Mouse (Mus musculus): ENCODE measurements around the gene Cdc26. TPM values are rescaled to one million over a fixed set of nuclear protein-coding genes. Genes with fewer than 3 reads are reported as not detected.
A peak's percentile ranks its signal among the peaks of the same experiment; 100 is the strongest.

Cdc26 gene
- polyA plus RNA-seq, 1 experiment from 2014 or later = 90.4 TPM

DNA sequence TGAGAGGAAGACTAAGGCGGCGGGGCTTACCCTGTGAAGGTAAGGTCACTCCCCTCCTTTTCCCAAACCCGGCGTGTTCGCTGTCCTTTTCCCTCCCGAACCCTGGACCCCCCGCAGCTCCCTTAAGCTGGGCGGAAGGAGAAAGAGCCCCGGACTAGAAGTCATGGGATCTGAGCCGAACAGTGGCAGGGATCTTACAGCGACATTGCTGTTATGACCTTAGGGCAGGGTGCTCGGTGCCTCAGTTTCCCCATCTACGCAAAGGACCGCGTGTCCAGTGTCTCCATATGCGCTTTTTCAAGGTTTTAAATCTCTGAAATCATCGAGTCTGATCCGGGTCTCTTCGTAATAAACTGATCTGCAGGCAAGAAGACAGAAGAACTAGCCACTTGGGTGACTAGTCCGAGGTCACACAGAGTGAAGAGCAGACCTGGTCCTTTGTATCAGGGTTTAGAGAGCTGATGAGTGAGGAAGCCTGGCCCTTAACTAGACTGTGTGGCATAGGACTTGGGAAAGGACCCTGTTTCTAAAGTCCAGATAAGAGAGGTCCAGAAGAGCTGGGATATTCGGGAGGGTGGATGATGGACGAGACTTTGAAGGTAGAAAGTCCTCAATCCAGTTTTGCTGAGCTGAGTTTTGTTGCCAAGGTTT, 47.5 kb downstream of the Cdc26 start:
- Histone ChIP-seq H3K9ac (peak overlapping the region; percentile 89), H3K27ac (ENCODE audit: poor library complexity, severe bottlenecking) (peak overlapping the region; percentile 79), H3K9me3 (replicated peaks) (no peaks in the 10 kb centered on the region), H3K4me1 (replicated peaks) (peaks cover 16% of the 10 kb centered on the region), H3K4me3 (peak overlapping the region; percentile 75), H3K27me3 (replicated peaks) (no peaks in the 10 kb centered on the region), H3K36me3 (0 out of 2 replicates have a peak, but pooled peaks cover 10% of the 10 kb centered on the region), H3K4me2 (peak overlapping the region; percentile 80)
- under 1% methylated on average over 21 of the region's 22 CpGs for WGBS
- peak; percentile 63; the same call in 1 of the 2 replicates for ATAC-seq (ENCODE audit: insufficient number of reproducible peaks, low FRiP score)

DNA sequence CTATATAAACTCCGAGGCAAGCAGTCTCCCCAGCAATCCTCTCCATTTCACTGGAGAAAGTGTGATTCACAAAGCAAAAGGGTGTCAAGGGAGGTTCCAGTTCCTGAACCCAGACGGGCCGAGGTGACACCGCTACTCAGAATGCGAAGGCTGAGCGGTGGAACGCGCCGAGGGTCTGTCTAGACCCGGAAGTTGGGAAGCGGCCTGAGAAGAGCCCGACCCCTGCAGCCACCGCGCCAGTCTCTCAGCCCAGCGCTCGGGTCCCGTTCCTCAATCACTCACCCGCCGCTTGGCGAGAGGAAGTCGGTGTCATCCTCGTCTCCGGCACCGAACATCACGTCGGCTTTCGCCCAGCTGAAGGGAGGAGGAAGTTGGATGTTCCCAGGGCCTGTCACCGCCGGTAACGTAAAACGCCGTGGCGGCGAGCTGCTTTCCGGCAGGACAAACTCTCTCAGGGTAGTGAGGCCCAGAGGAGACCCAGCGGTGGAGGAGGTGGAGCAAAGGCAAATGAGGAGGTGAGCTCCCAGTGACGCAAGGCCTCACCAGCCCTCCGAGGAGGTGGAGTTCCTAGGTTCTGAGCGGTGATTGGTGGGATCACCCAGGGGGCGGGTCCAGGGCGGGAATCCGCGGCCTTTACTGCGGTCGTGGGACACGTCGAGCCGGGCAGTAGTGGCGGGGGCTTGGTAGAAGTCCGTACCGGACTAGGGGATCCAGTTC, 48.2 kb downstream of the Cdc26 start, which contains the start of the genes Fkbp15 and Slc31a1:
Fkbp15 (minus strand) TSS at position 461 of the 717 bp plus-strand sequence.
Slc31a1 (plus strand) TSS at position 640 of the 717 bp plus-strand sequence.
- 0 out of 2 replicates have a peak, but pooled peaks cover 10% of the 10 kb centered on the region for H3K36me3 ChIP-seq
- peak within 1 kb of the TSS; percentile 81 for H3K4me2 ChIP-seq
- peak within 1 kb of the TSS; percentile 79 for H3K27ac ChIP-seq (ENCODE audit: poor library complexity, severe bottlenecking)
- peak; percentile 100 for ATAC-seq (ENCODE audit: insufficient number of reproducible peaks, low FRiP score)
- no peaks in the 10 kb centered on the region for H3K9me3 ChIP-seq (replicated peaks)
- peak within 1 kb of the TSS; percentile 75 for H3K4me3 ChIP-seq
- peaks cover 13% of the 10 kb centered on the region for H3K4me1 ChIP-seq (replicated peaks)
- H3K27me3 ChIP-seq (replicated peaks) = no peaks in the 10 kb centered on the region
- under 1% methylated on average over 51 of the region's 51 CpGs for WGBS
- peak within 1 kb of the TSS; percentile 89 for H3K9ac ChIP-seq

DNA sequence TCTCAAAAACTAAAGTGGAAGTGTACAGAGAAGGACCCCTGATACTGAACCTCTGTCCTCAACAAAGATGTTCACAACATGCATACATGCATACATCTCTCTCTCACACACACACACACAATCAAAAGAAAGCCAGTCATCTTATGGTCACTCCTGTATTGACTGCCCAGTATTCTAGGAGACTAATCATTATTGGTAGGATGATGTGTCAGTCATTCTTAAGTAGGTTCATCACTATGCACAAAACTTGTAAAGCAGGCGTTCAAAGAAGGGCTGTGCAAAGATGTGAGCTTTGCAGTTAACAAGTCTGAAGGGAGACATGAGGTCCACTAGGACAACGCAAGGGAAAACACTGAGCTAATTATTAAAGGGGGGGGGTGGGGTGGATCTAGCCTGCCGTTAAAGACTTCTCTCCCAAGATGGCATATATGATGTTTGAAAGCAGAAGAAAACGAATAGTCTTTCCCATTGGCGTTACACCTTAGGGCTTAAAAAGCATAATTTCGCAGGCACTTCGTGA, 49.1 kb downstream of the Cdc26 start:
- H3K9me3 ChIP-seq (replicated peaks) = no peaks in the 10 kb centered on the region
- peak overlapping the region; percentile 79; the same call in 1 of the 2 replicates for H3K27ac ChIP-seq (ENCODE audit: poor library complexity, severe bottlenecking)
- H3K4me3 ChIP-seq = peak overlapping the region; percentile 75
- H3K4me2 ChIP-seq = peak overlapping the region; percentile 81
- no peaks in the 10 kb centered on the region for H3K27me3 ChIP-seq (replicated peaks)
- 50% methylated on average over 7 of the region's 7 CpGs for WGBS
- peak overlapping the region; percentile 80 for H3K9ac ChIP-seq
- ATAC-seq (ENCODE audit: insufficient number of reproducible peaks, low FRiP score) = no peak
- H3K4me1 ChIP-seq (replicated peaks) = peaks cover 13% of the 10 kb centered on the region
- 0 out of 2 replicates have a peak, but pooled peaks cover 8% of the 10 kb centered on the region for H3K36me3 ChIP-seq

DNA sequence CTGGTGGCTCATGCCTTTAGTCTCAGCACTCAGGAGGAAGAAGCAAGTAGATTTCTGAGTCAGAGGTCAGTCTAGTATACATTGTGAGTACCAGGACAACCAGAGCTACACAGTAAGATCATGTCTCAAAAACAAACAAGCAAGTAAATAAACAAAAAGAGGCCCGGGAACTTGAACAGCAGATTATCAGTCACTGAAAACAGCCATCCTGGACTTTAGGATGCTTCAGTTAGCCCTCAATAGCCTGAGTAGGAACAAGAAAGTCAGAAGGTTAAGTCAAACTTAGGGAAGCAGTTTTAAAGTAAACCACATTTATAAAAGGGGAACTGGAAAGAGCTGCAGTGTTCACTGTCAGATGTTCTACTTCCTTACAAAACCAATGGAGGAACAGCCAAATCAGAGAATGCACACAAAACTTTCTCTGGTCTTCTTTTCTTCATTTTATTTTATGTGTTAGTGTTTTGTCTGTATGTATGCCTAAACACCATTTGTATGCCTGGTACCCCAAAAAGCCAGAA, 50.8 kb downstream of the Cdc26 start:
- Histone ChIP-seq H3K4me1 (replicated peaks) (peaks cover 13% of the 10 kb centered on the region), H3K4me2 (no peak overlapping the region), H3K4me3 (no peak overlapping the region), H3K27ac (ENCODE audit: poor library complexity, severe bottlenecking) (no peak overlapping the region), H3K27me3 (replicated peaks) (no peaks in the 10 kb centered on the region), H3K9me3 (replicated peaks) (no peaks in the 10 kb centered on the region), H3K9ac (no peak overlapping the region), H3K36me3 (0 out of 2 replicates have a peak, but pooled peaks cover 7% of the 10 kb centered on the region)
- WGBS = 82% methylated on average over 1 of the region's 1 CpGs
- no peak for ATAC-seq (ENCODE audit: insufficient number of reproducible peaks, low FRiP score)

- Histone ChIP-seq H3K4me2 (no peak overlapping the region), H3K27ac (ENCODE audit: poor library complexity, severe bottlenecking) (no peak overlapping the region), H3K9ac (no peak overlapping the region), H3K9me3 (replicated peaks) (no peaks in the 10 kb centered on the region), H3K4me1 (replicated peaks) (0 out of 2 replicates have a peak, but pooled peaks cover 3% of the 10 kb centered on the region), H3K36me3 (peaks cover 28% of the 10 kb centered on the region), H3K27me3 (replicated peaks) (no peaks in the 10 kb centered on the region), H3K4me3 (no peak overlapping the region)
- no peak for ATAC-seq (ENCODE audit: insufficient number of reproducible peaks, low FRiP score)
- WGBS = 87% methylated on average over 2 of the region's 2 CpGs
These were observed 59.1 kb downstream of the Cdc26 start for GRCm38 (mm10) chr4:62349371-62349770.

DNA sequence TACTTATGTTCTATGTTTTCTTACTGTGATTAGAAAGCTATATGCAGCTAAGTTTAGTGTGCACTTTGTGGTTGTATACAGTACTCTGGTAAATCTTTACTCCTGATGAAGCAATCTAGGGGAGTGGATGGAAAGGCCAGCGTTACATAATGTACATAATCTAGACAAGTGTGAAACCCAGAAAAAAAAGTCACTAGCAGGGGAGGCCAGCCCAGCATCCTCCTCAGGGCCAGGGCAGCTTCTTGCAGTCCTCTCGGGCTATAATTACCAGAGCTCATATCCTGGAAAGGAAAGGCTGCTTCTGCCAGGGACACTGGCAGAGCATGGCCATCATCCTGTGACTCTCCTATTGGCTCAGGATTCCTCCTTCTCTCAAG, 60.1 kb downstream of the Cdc26 start:
- no peak overlapping the region for H3K4me3 ChIP-seq
- H3K9ac ChIP-seq = no peak overlapping the region
- H3K4me2 ChIP-seq = no peak overlapping the region
- H3K27me3 ChIP-seq (replicated peaks) = no peaks in the 10 kb centered on the region
- WGBS = 51% methylated on average over 2 of the region's 2 CpGs
- peak; percentile 51; the same call in 1 of the 2 replicates for ATAC-seq (ENCODE audit: insufficient number of reproducible peaks, low FRiP score)
- 0 out of 2 replicates have a peak, but pooled peaks cover 3% of the 10 kb centered on the region for H3K4me1 ChIP-seq (replicated peaks)
- H3K9me3 ChIP-seq (replicated peaks) = no peaks in the 10 kb centered on the region
- H3K27ac ChIP-seq (ENCODE audit: poor library complexity, severe bottlenecking) = peak overlapping the region; percentile 37
- H3K36me3 ChIP-seq = peaks cover 36% of the 10 kb centered on the region

DNA sequence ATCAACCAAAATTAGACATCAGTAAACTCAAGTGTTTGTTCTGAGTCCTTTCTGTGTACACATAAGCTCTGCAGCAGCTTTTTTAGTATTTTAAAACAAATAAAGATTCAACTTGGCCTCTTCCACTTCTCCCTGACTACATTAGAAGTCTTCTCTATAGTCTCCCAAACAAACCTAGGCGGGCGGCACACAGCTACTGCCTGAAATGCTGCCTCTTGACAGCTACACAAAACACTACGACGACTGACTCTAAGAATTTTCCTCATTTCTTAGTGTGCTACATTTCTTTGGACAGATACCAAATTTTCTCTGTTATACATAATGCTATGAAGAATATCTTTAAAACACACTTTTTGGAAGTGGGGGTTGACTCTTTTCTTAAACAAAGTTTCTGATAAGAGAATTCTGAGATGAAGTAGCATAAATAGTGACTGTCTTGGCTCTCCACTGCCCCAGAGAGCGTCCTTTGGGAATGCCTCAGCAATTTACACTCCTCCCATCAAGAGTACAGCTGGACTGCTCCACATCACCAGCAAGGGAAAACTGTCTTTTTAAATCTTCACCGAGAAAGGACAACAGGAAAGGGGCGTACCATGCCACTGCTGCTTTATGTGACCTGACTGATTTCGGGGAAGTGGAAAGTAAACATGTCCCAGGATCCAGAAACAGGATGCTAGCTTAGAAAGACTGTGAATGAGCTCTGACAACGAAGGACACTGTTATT, 60.7 kb downstream of the Cdc26 start:
- peak; percentile 82 for ATAC-seq (ENCODE audit: insufficient number of reproducible peaks, low FRiP score)
- Histone ChIP-seq H3K4me3 (no peak overlapping the region), H3K9me3 (replicated peaks) (no peaks in the 10 kb centered on the region), H3K27me3 (replicated peaks) (no peaks in the 10 kb centered on the region), H3K27ac (ENCODE audit: poor library complexity, severe bottlenecking) (peak overlapping the region; percentile 37), H3K9ac (no peak overlapping the region), H3K4me2 (no peak overlapping the region), H3K4me1 (replicated peaks) (0 out of 2 replicates have a peak, but pooled peaks cover 3% of the 10 kb centered on the region), H3K36me3 (peaks cover 38% of the 10 kb centered on the region)
- 55% methylated on average over 9 of the region's 9 CpGs for WGBS

DNA sequence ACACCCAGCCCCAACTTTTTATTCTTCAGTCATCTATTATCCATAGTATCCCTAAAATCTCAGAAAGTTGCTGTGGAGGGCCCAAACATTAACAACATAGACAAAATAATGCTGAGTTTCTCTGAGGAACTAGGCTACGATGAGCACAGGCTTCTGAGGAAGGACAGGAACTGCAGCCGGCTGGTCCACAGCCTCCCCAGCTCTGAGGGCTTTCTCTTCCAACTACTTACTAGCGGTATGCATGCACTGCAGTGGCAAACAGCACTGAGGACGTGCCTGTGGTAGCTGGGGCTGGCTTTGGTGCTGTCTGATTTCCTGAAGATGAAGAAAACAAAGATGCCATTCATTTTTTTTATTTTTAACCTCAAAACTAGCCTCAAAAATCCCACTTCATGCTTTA, 62.6 kb downstream of the Cdc26 start:
- ATAC-seq (ENCODE audit: insufficient number of reproducible peaks, low FRiP score) = no peak
- H3K27me3 ChIP-seq (replicated peaks) = no peaks in the 10 kb centered on the region
- 68% methylated on average over 4 of the region's 4 CpGs for WGBS
- H3K36me3 ChIP-seq = peaks cover 36% of the 10 kb centered on the region
- H3K4me2 ChIP-seq = no peak overlapping the region
- H3K9ac ChIP-seq = no peak overlapping the region
- H3K27ac ChIP-seq (ENCODE audit: poor library complexity, severe bottlenecking) = no peak overlapping the region
- H3K9me3 ChIP-seq (replicated peaks) = no peaks in the 10 kb centered on the region
- no peak overlapping the region for H3K4me3 ChIP-seq
- H3K4me1 ChIP-seq (replicated peaks) = 0 out of 2 replicates have a peak, but pooled peaks cover 3% of the 10 kb centered on the region

GRCm38 (mm10) chr4:62344000-62344399, 64.4 kb downstream of the Cdc26 start:
- peaks cover 43% of the 10 kb centered on the region for H3K36me3 ChIP-seq
- H3K4me3 ChIP-seq = no peak overlapping the region
- ATAC-seq (ENCODE audit: insufficient number of reproducible peaks, low FRiP score) = no peak
- WGBS = 66% methylated on average over 1 of the region's 1 CpGs
- H3K27ac ChIP-seq (ENCODE audit: poor library complexity, severe bottlenecking) = no peak overlapping the region
- 0 out of 2 replicates have a peak, but pooled peaks cover 3% of the 10 kb centered on the region for H3K4me1 ChIP-seq (replicated peaks)
- no peak overlapping the region for H3K9ac ChIP-seq
- no peak overlapping the region for H3K4me2 ChIP-seq
- H3K9me3 ChIP-seq (replicated peaks) = no peaks in the 10 kb centered on the region
- H3K27me3 ChIP-seq (replicated peaks) = no peaks in the 10 kb centered on the region

DNA sequence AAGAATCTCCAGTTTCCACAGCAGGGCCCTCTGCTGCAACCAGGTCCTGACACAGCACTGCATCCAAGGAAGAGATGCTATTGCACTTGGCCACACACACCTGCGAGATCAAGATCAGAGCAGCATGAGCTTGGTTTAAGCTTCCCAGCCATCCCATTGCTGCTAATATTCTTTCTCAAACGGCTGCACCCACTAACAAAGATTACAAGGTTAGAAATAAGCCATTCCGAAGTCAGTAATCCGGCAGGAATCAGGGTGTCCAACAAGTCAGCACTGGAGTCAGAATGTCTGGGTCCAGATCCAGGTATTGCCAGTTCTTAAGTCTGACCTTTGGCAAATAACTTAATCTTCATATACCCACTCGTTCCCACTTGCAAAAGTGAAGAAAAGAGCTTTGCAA, 69.9 kb downstream of the Cdc26 start:
- Histone ChIP-seq H3K4me3 (no peak overlapping the region), H3K4me1 (replicated peaks) (no peaks in the 10 kb centered on the region), H3K27me3 (replicated peaks) (no peaks in the 10 kb centered on the region), H3K4me2 (no peak overlapping the region), H3K36me3 (peaks cover 52% of the 10 kb centered on the region), H3K9ac (no peak overlapping the region), H3K27ac (ENCODE audit: poor library complexity, severe bottlenecking) (no peak overlapping the region), H3K9me3 (replicated peaks) (no peaks in the 10 kb centered on the region)
- no peak for ATAC-seq (ENCODE audit: insufficient number of reproducible peaks, low FRiP score)
- WGBS = 84% methylated on average over 5 of the region's 5 CpGs
